Mouse (Mus musculus) B cell, adult 2 months (primary cell): Measurements from ENCODE around the gene Shisa7.
A peak's percentile ranks its signal among the peaks of the same experiment; 100 is the strongest.
"Not testable (repeated sequence)": the region's sequence is repeated elsewhere in the genome, so short reads cannot be mapped to it uniquely, and the experiment has no call there.

Experiments
- DNase-seq, 2 experiments: peaks; one replicate each; pipeline ENCODE4 v3.0.0; 2022

The Shisa7 gene

DNA sequence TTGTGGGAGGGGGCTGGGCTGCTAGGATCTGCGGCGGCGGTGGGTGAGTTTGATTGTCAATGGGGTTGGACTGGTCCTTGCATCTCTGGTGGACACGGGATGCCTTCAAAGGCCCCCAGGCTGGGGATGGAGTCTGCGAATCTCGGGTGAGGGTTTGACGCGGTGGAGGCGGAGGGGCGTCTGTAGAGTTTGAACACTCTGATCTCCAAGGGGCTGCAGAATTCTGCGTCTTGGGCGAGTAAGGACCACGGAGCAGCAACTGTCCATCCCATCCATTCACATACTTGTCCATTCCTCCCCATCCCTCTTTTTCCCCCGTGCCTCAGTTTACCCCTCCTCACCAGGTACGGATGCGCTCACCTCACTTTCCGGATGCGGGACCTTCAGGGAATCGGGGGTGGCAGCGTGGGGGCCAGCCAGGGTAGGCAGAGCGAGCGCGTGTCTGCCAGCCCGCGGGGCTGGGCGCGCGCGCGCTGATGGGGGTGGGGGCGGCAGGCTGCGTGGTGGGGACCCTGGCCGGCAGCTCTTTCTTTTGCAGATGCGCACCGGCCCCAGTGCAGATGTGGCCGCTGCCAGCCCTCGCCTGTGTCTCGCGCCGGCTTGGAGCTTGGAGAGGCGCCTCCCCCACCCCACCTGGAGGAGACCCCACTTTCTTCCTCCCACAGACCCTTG, at the start of gene Shisa7:
TSS of gene Shisa7 (minus strand) at position 452 of the 672 bp plus-strand sequence.
- DNase-seq, result no peak

GRCm38 (mm10) chr7:4886680-4887079, 42.2 kb upstream of the Shisa7 start:
- DNase-seq, result no peak

- not testable (repeated sequence) for DNase-seq
Measured at GRCm38 (mm10) chr7:4879036-4879435, 34.5 kb upstream of the Shisa7 start.

- peak; percentile 48 to 61 for DNase-seq
Measured at GRCm38 (mm10) chr7:4878186-4878585, 33.7 kb upstream of the Shisa7 start.

GRCm38 (mm10) chr7:4877226-4877625, 32.7 kb upstream of the Shisa7 start:
- DNase-seq, result peak in 1 of 2 experiments; percentile 19

DNA sequence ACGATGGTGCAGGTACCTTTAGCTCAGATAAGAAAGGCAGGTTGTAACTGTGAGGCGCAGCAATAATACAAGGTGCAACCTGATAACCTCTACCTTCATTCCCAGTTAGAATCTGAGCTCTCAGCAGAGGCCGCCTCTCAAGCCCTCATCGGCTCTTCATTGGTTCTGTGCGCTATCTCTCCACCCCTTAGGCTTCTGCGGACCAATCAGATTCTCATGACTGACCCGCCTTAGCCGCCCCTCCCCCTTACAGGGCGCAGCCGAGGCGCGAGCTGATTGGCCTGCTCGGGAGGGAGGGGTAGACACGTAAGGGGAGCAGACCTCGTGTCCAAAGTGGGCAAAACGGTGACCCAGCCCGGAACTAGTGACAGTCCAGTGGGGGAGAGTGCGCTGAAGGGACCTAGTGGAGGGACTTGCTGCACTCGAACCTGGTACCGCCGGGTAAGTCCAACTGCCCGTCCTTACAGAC, 32.3 kb upstream of the Shisa7 start, which contains the start of gene Isoc2a:
TSS of gene Isoc2a (plus strand) at position 401 of the 469 bp plus-strand sequence.
- peak; percentile 83 to 84 for DNase-seq

DNA sequence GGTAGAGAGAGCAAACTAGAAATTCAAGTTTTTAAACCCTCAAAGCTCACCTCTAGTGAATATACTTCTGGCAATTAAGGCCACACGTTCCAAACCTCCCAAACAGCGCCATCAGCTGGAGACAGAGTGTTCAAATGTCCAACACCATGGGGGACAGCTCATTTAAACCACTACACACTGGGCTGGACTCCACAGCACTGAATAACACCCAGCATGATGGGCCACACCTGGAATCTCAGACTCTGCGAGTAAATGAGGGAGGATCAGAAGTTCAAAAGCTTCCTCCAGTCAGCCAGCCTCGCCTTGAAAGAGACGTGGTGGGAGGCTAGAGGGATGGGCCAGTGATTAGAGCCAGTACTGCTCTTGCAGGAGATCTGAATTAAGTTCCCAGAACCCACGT, 25.6 kb upstream of the Shisa7 start, which contains the start of gene Isoc2b:
TSS of gene Isoc2b (minus strand) at position 126 of the 400 bp plus-strand sequence.
- no peak for DNase-seq

DNA sequence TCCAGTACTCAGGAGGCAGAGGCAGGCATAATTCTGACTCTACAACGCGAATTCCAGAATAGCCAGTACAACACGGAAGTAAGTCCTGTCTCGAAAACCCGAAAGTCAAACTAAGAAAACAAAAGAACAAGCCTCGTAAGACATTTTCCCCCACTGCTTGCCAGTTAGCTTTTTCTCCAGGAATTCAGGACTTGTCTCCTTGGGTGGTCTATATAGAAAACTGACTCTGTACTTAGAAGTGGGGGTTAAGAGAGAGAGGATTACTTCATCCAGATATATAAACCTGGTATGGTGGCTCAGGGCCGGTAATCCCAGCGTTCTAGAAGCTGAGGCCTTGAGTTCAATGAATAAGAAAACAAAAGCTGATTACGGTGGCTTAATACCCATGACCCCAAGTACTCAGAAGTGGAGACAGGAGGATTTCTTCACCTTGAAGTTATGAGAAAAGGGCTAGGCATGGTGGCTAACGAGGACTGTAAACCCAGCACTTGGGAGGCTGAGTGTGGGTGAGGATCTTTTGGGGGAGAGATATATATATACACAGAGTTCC, 22.2 kb upstream of the Shisa7 start:
- DNase-seq, result peak in 1 of 2 experiments; percentile 14

DNA sequence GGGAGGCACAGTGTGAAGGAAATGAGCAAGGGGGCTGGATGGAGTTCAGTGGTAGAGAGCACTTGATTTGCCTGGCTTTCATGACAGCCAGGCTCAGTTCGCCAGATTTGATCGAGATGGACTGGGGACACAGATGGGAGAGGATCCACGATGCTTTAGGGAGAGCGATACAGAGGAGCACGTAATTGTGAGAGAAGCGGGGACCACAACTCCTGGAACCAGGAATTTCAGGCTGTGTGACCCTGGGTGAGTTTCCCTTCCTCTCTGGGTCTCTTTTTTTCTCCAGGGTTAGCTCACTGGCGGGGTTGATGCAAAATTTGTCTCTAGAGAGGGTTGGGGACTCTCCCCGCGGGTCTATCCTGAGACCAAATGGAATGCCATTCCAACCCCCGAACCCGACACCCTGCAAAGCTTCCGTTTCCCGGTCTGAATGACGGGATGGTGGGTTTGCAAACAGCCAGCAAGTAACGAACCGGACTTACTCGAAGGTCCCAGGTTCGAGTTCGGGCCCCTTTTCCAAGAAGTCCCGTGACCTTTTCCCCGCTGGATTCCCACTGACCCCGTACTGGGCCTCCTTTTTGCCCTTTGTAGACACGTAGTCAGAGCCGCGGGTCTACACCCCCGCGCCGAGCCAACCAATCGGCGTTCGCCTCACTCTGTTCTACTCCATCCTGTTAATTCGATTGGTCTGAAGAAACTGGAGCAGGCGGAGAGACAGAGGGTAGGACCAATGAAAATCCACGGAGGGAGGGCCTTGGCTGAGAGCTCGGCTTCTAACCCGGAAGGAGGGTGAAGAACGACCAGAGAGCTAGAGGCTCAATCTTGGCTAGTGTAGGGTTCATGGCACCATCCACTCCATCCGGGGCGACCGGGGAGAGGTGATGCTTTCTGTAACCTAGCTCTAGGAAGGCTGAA, 21.3 kb upstream of the Shisa7 start:
- peak; percentile 89 to 93 for DNase-seq

DNA sequence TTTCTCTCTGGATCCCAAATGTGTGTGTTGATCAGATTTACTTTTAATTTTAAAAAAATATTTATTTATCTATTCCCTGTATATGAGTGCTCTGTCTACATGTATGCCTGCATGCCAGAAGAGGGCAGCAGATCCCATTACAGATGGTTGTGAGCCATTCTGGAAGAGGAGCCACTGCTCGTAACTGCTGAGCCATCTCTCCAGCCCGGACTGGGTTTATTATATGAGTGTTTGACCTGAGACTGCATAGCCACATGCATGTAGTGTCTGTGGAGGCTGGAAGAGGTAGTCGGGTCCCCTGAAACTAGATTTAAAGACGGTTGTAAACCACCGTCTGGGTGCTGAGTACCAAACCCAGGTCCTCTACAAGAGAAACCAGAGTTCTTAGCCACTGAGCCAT, 20.6 kb upstream of the Shisa7 start:
- peak; percentile 50 to 53 for DNase-seq

- no peak for DNase-seq
Measured at GRCm38 (mm10) chr7:4864130-4864845, 19.8 kb upstream of the Shisa7 start.

- no peak for DNase-seq
Measured at GRCm38 (mm10) chr7:4863541-4864080, 19.1 kb upstream of the Shisa7 start.

DNA sequence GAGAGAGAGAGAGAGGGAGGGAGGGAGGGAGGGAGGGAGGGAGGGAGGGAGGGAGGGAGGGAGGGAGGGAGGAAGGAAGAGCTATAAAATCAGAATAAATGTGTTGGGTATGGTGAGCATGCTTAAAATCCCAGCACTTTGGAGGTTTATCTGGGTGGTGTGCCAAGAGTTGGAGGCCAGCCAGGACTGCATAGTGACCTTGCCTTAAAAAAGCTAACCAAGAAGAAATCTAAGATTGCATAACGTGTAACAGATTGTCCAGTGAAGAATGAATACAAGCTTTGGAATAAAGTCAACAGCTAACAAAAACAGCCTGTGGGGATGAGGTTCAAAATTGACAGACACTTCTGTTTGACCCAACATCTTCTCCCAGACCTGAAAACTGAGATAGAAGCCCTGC, 18.5 kb upstream of the Shisa7 start:
- no peak for DNase-seq

DNA sequence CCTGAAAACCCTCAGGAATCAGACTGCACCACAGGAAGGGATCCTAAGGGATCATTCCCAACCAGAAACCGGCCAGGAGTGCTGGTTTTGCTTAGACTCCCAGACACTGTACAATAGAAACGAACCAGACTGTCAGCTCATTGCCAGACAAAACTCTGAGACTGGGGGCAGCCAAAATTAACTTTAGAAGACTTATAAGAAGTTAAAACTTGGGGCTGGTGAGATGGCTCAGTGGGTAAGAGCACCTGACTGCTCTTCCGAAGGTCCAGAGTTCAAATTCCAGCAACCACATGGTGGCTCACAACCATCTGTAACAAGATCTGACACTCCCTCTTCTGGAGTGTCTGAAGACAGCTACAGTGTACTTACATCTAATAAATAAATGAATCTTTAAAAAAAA, 16.4 kb upstream of the Shisa7 start:
- not testable (repeated sequence) for DNase-seq

- DNase-seq, result no peak
Measured at GRCm38 (mm10) chr7:4859418-4859978, 15.0 kb upstream of the Shisa7 start.

DNA sequence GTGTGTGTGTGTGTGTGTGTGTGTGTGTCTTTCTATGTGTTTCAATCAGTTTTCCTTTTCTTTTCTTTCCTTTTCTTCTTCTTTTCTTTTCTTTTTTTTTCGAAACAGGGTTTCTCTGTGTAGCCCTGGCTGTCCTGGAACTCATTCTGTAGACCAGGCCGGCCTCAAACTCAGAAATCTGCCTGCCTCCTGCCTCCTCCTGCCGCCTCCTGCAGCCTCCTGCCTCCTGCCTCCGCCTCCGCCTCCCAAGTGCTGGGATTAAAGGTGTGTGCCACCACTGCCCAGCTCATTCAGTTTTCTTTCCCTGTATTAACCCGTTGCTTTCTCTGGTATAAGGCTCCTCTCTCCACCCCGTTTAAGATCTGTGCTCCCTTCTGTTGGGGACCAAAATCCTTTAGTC, 12.8 kb upstream of the Shisa7 start:
- no peak for DNase-seq

DNA sequence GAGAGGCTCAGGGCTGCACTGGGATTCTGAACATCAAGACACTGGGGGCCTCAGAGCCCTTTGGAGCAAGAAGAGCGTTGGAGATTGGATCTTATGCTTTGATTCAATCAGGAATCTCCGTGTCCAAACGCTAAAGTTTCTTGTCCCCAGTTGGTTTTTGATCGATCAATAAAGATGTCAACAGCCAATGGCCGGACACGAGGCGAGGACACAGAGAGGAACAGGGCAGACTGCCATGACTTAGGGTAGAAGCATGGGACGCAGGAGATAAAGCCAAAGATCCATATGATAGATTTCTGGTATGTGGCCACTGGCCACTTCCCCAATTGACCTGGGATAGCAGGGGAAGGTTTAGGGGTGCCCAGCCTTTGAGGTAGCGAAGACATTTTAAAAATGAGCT, 12.0 kb upstream of the Shisa7 start:
- no peak for DNase-seq

DNA sequence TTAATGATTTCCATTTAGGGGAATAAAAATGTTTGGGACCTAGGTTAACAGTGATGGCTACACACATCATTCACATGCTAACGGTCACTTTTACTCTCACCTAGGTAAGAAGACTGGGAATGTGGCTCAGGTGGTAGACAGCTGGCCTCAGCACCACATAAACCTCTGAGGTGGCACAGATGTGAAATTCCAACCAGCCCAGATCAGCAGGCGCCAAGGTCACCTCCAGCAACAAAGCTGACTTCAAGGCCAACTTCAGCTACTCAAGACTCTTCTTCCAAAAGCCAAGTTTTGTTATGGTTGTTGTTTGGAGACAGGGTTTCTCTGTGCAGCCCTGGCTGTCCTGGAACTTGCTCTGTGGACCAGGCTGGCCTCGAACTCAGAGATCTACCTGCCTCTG, 9.1 kb upstream of the Shisa7 start:
- no peak for DNase-seq

DNA sequence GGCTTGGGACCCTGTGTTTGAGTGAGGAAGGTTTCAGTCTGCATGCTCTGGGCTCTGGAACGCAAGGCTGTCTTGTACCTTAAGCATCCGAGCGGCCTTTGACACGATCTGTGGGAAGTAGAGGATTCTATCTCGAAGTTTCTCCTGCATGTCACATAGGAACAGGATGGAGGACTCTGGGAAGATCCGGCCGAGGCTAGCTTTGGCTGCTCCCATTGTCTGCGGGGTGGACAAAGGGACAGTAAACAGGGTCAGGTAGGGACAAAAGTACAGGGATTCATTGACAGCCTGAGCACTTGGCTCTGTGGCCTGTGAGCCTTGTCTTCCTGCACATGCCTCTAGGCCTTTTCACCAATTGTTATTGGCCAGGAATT, 6.8 kb upstream of the Shisa7 start:
- no peak for DNase-seq

GRCm38 (mm10) chr7:4850621-4851314, 6.3 kb upstream of the Shisa7 start:
- DNase-seq, result no peak

GRCm38 (mm10) chr7:4849372-4849771, 4.9 kb upstream of the Shisa7 start:
- DNase-seq, result no peak

DNA sequence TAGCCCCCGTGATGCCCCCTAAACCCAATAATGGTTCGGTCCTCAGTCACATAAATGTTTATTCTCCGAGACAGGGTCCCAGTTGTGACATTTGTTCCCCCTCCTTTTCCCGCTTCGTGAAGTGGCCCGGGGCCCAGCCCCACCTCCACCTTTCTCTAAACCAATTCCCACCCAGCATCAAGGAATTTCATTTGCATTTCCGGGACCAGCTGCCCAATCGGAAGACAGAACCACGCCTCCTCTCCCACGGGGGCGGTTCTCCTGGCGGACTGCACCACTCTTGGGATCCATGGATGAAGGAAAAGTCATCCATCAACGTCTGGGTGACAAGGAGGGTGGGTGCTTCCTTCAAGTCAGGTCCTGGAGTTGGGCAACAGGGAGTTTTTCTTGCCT, 417 bp upstream of the Shisa7 start:
- no peak for DNase-seq
